Mouse (Mus musculus) ES-E14 (cell line): ENCODE data around the gene Lrrc57. TPM values are rescaled to one million over a fixed set of nuclear protein-coding genes. Genes with fewer than 3 reads are reported as not detected.

ENCODE experiments used
- DNase-seq: peaks from one replicate; pipeline ENCODE4 v3.0.0-alpha.2; 2013; ENCODE audit warnings: low read depth, low spot score
- H3K27ac ChIP-seq: 2 replicates; pipeline ENCODE4 v1.5.1; 2012; ENCODE audit warnings: low read depth, mild to moderate bottlenecking, low read length, moderate library complexity, mixed read lengths; ENCODE audit not compliant: poor library complexity, insufficient read depth, severe bottlenecking
- H3K36me3 ChIP-seq: 2 replicates; pipeline ENCODE4 v1.6.1; 2012; ENCODE audit warnings: mild to moderate bottlenecking, low read length, moderate library complexity, mixed read lengths; ENCODE audit not compliant: control insufficient read depth, poor library complexity, insufficient read depth, severe bottlenecking
- H3K4me1 ChIP-seq, 2 experiments: fragments of 150-350 bp in 1 of 2; sonication (generic) in 1 of 2; 2 replicates each; pipeline ENCODE4 v1.6.1; 2012; ENCODE audit warnings: low read length in 2 of 2, mild to moderate bottlenecking in 1 of 2, mixed read lengths in 1 of 2; ENCODE audit not compliant: control insufficient read depth in 2 of 2, insufficient read depth in 2 of 2, poor library complexity in 1 of 2
- H3K4me3 ChIP-seq, 2 experiments: fragments of 150-350 bp in 1 of 2; sonication (generic) in 1 of 2; 2 replicates each; pipeline ENCODE4 v1.5.1; 2012; ENCODE audit warnings: low read length in 2 of 2, low read depth in 1 of 2, mild to moderate bottlenecking in 1 of 2, mixed read lengths in 1 of 2; ENCODE audit not compliant: insufficient read depth in 1 of 2, poor library complexity in 1 of 2, severe bottlenecking in 1 of 2
- H3K9ac ChIP-seq: 2 replicates; pipeline ENCODE4 v1.6.1; 2012; ENCODE audit warnings: low read depth, mild to moderate bottlenecking, low read length, mixed read lengths; ENCODE audit not compliant: poor library complexity, insufficient read depth, severe bottlenecking
- H3K9me3 ChIP-seq: fragments of 150-350 bp; sonication (generic); 2 replicates; pipeline ENCODE4 v1.6.1; 2012; ENCODE audit warnings: low read depth, mild to moderate bottlenecking, low read length; ENCODE audit not compliant: control insufficient read depth, insufficient read depth
- CHD2 ChIP-seq: IDR thresholded peaks from 2 replicates; pipeline ENCODE4 v1.6.1; 2014; ENCODE audit warnings: mild to moderate bottlenecking, low read depth, low read length, inconsistent platforms
- HCFC1 ChIP-seq: IDR thresholded peaks from 2 replicates; pipeline ENCODE4 v1.6.1; 2012; ENCODE audit warnings: low read length, inconsistent platforms, borderline replicate concordance; ENCODE audit not compliant: insufficient read depth
- MAFK ChIP-seq: IDR thresholded peaks from 2 replicates; pipeline ENCODE4 v1.6.1; 2014; ENCODE audit warnings: mild to moderate bottlenecking, low read depth, low read length, inconsistent platforms; ENCODE audit not compliant: insufficient read depth
- ZC3H11A ChIP-seq: IDR thresholded peaks from 2 replicates; pipeline ENCODE4 v1.6.1; 2012; ENCODE audit warnings: low read depth, mild to moderate bottlenecking, inconsistent platforms, low read length, borderline replicate concordance
- ZNF384 ChIP-seq: IDR thresholded peaks from 2 replicates; pipeline ENCODE4 v1.6.1; 2012; ENCODE audit warnings: low read depth, low read length, inconsistent platforms
- in situ Hi-C, 2 experiments: fragments of 600-800 bp; cut with MboI; formaldehyde crosslinking; loops; one replicate each; pipeline ENCODE4 v1.15.1; 2025; ENCODE audit warnings: low sequenced_read_pairs in 2 of 2, inconsistent platforms in 1 of 2; ENCODE audit not compliant: unreplicated experiment in 2 of 2
- total RNA-seq: library from RNA; depleted of rRNA; stranded (reverse); fragments of 300-350 nt; gene quantifications from 2 replicates; pipeline ENCODE4 v1.2.3, GENCODE M21; 2012

Gene Lrrc57
- total RNA-seq, 1 experiment = 14.7 TPM

- H3K27ac ChIP-seq = no peak overlapping the region
- in situ Hi-C loops = no loop called here
- TF ChIP-seq CHD2 (no peak), ZC3H11A (no peak), HCFC1 (no peak), MAFK (no peak), ZNF384 (no peak)
- H3K36me3 ChIP-seq = peaks cover 8% of the 10 kb centered on the region
- DNase-seq = no peak
- no peak overlapping the region for H3K4me3 ChIP-seq
- H3K4me1 ChIP-seq = no peaks in the 10 kb centered on the region
- no peak overlapping the region for H3K9ac ChIP-seq
- H3K9me3 ChIP-seq = no peaks in the 10 kb centered on the region
These were observed 7.2 kb upstream of the Lrrc57 start for GRCm38 (mm10) chr2:120616279-120617163.

GRCm38 (mm10) chr2:120606021-120606690 lies 3.2 kb downstream of the Lrrc57 start:
- no peak overlapping the region for H3K4me3 ChIP-seq
- H3K4me1 ChIP-seq = 0 out of 4 replicates have a peak, but pooled peaks cover 0 to 2% of the 10 kb centered on the region in 2 experiments
- no peak overlapping the region for H3K9ac ChIP-seq
- H3K36me3 ChIP-seq = peaks cover 3% of the 10 kb centered on the region; the same call in 1 of the 2 replicates
- DNase-seq = no peak
- TF ChIP-seq ZC3H11A (no peak), ZNF384 (no peak), HCFC1 (no peak), CHD2 (no peak), MAFK (no peak)
- no peak overlapping the region for H3K27ac ChIP-seq
- H3K9me3 ChIP-seq = no peaks in the 10 kb centered on the region
- in situ Hi-C loops = no loop called here

- no peak for DNase-seq
- Histone ChIP-seq H3K4me3 (no peak overlapping the region), H3K27ac (no peak overlapping the region), H3K4me1 (no peaks in the 10 kb centered on the region), H3K9me3 (no peaks in the 10 kb centered on the region), H3K9ac (no peak overlapping the region), H3K36me3 (peaks cover 2% of the 10 kb centered on the region; the same call in 1 of the 2 replicates)
- in situ Hi-C loops = no loop called here
- TF ChIP-seq HCFC1 (no peak), ZC3H11A (no peak), MAFK (no peak), ZNF384 (no peak), CHD2 (no peak)
These were observed 9.8 kb downstream of the Lrrc57 start for GRCm38 (mm10) chr2:120599506-120599905.

GRCm38 (mm10) chr2:120597734-120598133 lies 11.6 kb downstream of the Lrrc57 start:
- H3K4me1 ChIP-seq = no peaks in the 10 kb centered on the region
- no peak overlapping the region for H3K9ac ChIP-seq
- no peaks in the 10 kb centered on the region for H3K9me3 ChIP-seq
- DNase-seq = no peak
- H3K4me3 ChIP-seq = no peak overlapping the region
- in situ Hi-C loops = no loop called here
- no peak overlapping the region for H3K27ac ChIP-seq
- H3K36me3 ChIP-seq = peaks cover 2% of the 10 kb centered on the region; the same call in 1 of the 2 replicates
- TF ChIP-seq HCFC1 (no peak), MAFK (no peak), ZNF384 (no peak), CHD2 (no peak), ZC3H11A (no peak)
